Mouse (Mus musculus): ENCODE data around the gene Glp2r. TPM values are rescaled to one million over a fixed set of nuclear protein-coding genes. Genes with fewer than 3 reads are reported as not detected.

Glp2r gene
- not detected for polyA plus RNA-seq (2014; fragmentation: Illumina TruSeq; extraction: RNeasy Lipid Tissue Mini Kit (QIAGEN cat#74804); ENCODE audit: low read depth, low replicate concordance)

DNA sequence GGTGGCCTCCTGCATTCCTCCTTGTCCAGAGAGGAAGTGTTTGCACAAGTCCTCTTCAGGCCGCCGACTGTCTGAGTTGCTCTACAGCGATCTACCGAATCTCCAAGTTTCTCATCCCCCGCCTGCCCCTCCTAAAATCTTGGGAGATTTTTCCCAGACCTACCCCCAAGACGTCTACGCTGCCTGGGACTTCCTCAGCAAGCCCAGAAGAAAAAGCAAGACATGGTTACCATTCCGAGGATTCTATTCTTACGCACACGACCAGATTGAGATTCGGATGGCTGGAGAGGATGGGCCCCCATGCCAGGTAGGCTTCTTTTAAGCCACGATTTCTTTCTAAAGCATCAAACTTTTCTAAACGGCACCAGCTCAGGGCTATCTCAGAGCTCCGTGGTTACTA, at the start of gene Glp2r:
Gene Glp2r, minus strand, starts transcription at position 101 of the 400 bp plus-strand sequence.

DNA sequence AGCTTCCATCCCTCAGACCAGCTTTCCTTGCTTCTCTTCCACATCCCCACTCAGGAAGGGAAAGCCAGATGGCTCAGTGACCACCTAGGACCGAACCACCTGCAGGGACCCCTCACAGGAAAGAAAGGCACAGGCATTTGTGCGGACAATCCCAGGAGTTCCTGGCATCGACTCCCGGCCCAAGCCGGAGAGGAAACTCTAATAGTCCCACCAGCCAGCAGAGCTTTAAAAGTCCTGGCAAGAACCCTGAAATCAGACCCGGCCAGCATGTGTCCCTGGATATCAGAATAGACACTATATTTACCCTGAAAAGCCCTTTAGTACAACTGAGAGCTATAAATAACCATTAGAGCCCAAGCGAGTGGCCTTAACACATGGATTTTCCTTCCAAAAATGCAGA, 27.0 kb upstream of the Glp2r start, which contains the start of gene Dhrs7c:
Gene Dhrs7c, plus strand, starts transcription at position 257 of the 400 bp plus-strand sequence.

DNA sequence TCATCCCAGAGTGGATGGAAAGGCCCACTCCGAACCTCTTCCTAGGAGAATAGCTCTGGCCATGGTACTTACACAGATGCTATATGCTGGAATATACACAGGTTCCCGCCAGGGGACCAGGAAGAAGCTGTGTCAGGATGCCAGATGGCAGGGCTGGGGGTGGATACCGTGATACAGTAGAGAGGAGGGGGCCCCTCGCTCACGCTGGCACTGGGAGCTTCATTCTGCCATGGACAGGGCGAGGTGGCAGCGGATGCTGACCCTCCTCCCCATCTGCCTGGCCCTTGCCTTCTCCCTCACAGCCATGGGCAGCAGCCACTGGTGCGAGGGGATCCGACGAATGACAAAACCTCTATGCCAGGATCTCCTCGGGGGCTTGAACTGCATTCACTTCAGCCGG, 3.4 kb upstream of the Glp2r start, which contains the start of gene Gsg1l2:
Gene Gsg1l2, plus strand, starts transcription at position 230 of the 400 bp plus-strand sequence.

DNA sequence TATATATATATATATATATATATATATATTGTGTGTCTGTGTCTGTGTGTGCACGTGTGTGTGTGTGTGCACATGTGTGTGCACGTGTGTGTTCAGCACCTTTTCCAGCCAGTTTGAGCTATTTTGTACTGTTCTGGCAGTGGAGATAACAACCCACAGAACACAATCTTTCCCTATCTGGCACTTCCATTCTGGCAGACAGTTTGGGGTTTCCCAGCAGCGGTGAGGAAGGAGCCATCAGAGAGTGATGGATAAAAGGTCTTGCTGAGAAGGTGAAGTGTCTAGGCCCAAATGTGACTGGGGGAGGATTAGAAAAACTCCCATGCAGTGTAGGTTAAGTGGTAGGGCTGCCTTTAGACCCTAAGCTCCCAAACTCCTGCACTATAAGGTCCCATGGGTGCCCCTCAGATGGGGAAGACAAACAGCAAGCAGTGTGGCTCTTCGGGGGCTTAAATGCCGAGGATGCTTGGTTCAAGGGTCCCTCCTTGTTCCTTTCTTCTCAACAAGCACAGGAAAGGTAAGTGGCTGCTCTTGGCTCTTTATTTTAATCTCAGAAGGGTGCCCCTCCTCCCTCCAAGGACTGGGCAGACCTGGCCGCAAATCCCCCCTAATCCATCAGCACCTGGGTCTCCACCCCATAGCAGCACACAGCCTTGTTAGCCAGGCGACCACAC, 76.1 kb downstream of the Glp2r start, which contains the start of gene Rcvrn:
Gene Rcvrn, plus strand, starts transcription at position 624 of the 674 bp plus-strand sequence.

Other genes starting within 250 kb of the Glp2r start
- not detected for gene Rcvrn, start 75.8 kb downstream of the Glp2r start, polyA plus RNA-seq (2014; fragmentation: Illumina TruSeq; extraction: RNeasy Lipid Tissue Mini Kit (QIAGEN cat#74804); ENCODE audit: low read depth, low replicate concordance)
- gene Gsg1l2, start 3.5 kb upstream of the Glp2r start, polyA plus RNA-seq (2014; fragmentation: Illumina TruSeq; extraction: RNeasy Lipid Tissue Mini Kit (QIAGEN cat#74804); ENCODE audit: low read depth, low replicate concordance), result not detected
- 263 TPM for gene Dhrs7c, start 27.0 kb upstream of the Glp2r start, polyA plus RNA-seq (2014; fragmentation: Illumina TruSeq; extraction: RNeasy Lipid Tissue Mini Kit (QIAGEN cat#74804); ENCODE audit: low read depth, low replicate concordance)
- 1.2 TPM for gene Usp43, start 151.0 kb upstream of the Glp2r start, polyA plus RNA-seq (2014; fragmentation: Illumina TruSeq; extraction: RNeasy Lipid Tissue Mini Kit (QIAGEN cat#74804); ENCODE audit: low read depth, low replicate concordance)
- gene Cfap52, start 194.5 kb upstream of the Glp2r start, polyA plus RNA-seq (2014; fragmentation: Illumina TruSeq; extraction: RNeasy Lipid Tissue Mini Kit (QIAGEN cat#74804); ENCODE audit: low read depth, low replicate concordance), result not detected
- gene Stx8, start 195.0 kb upstream of the Glp2r start, polyA plus RNA-seq (2014; fragmentation: Illumina TruSeq; extraction: RNeasy Lipid Tissue Mini Kit (QIAGEN cat#74804); ENCODE audit: low read depth, low replicate concordance), result 24.8 TPM